Mouse (Mus musculus): ENCODE results near the gene Lgi2. TPM values are rescaled to one million over a fixed set of nuclear protein-coding genes. Genes with fewer than 3 reads are reported as not detected.

Gene Lgi2
- polyA plus RNA-seq, 1 experiment from 2014 or later = 8.5 TPM

- ATAC-seq = peak; percentile 17; the same call in 1 of the 2 replicates
Observed at GRCm38 (mm10) chr5:52534798-52535590, 31.3 kb downstream of the Lgi2 start.

GRCm38 (mm10) chr5:52533705-52534104 is 32.6 kb downstream of the Lgi2 start:
- ATAC-seq = no peak
- WGBS = 83% methylated on average over 9 of the region's 9 CpGs
- H3K4me1 ChIP-seq (replicated peaks) = peaks cover 27% of the 10 kb centered on the region; the same call in 1 of the 2 replicates

More at GRCm38 (mm10) chr5:52534798-52535590, 31.3 kb downstream of the Lgi2 start:
- WGBS = 38% methylated on average over 14 of the region's 14 CpGs
- Histone ChIP-seq H3K36me3 (no peaks in the 10 kb centered on the region), H3K4me1 (replicated peaks) (peaks cover 30% of the 10 kb centered on the region), H3K9ac (no peak overlapping the region), H3K27ac (peak overlapping the region; percentile 72), H3K4me2 (replicated peaks) (peak overlapping the region; percentile 14; the same call in 1 of the 2 replicates), H3K27me3 (replicated peaks) (no peaks in the 10 kb centered on the region), H3K9me3 (no peaks in the 10 kb centered on the region), H3K4me3 (replicated peaks) (no peak overlapping the region)

GRCm38 (mm10) chr5:52528545-52528944 is 37.7 kb downstream of the Lgi2 start:
- H3K4me2 ChIP-seq (replicated peaks) = no peak overlapping the region
- no peaks in the 10 kb centered on the region for H3K27me3 ChIP-seq (replicated peaks)
- no peak overlapping the region for H3K4me3 ChIP-seq (replicated peaks)
- no peaks in the 10 kb centered on the region for H3K9me3 ChIP-seq
- no peak overlapping the region for H3K9ac ChIP-seq
- no peak for ATAC-seq
- H3K27ac ChIP-seq = no peak overlapping the region
- no peaks in the 10 kb centered on the region for H3K36me3 ChIP-seq
- no peaks in the 10 kb centered on the region for H3K4me1 ChIP-seq (replicated peaks)
- WGBS = 34% methylated on average over 7 of the region's 7 CpGs

More at GRCm38 (mm10) chr5:52533705-52534104, 32.6 kb downstream of the Lgi2 start:
- Histone ChIP-seq H3K9me3 (no peaks in the 10 kb centered on the region), H3K36me3 (no peaks in the 10 kb centered on the region), H3K27me3 (replicated peaks) (no peaks in the 10 kb centered on the region), H3K4me3 (replicated peaks) (no peak overlapping the region), H3K4me2 (replicated peaks) (no peak overlapping the region), H3K27ac (0 out of 2 replicates have a peak overlapping the region, but pooled peaks have one; percentile 22), H3K9ac (no peak overlapping the region)

- ATAC-seq = no peak
- Histone ChIP-seq H3K4me2 (replicated peaks) (no peak overlapping the region), H3K4me1 (replicated peaks) (no peaks in the 10 kb centered on the region), H3K27ac (no peak overlapping the region), H3K9ac (no peak overlapping the region), H3K27me3 (replicated peaks) (no peaks in the 10 kb centered on the region), H3K4me3 (replicated peaks) (no peak overlapping the region), H3K36me3 (no peaks in the 10 kb centered on the region), H3K9me3 (no peaks in the 10 kb centered on the region)
- WGBS = 83% methylated on average over 8 of the region's 8 CpGs
Observed at GRCm38 (mm10) chr5:52526324-52526986, 39.8 kb downstream of the Lgi2 start.

GRCm38 (mm10) chr5:52524207-52524606 is 42.1 kb downstream of the Lgi2 start:
- Histone ChIP-seq H3K4me2 (replicated peaks) (no peak overlapping the region), H3K9ac (no peak overlapping the region), H3K9me3 (no peaks in the 10 kb centered on the region), H3K4me1 (replicated peaks) (no peaks in the 10 kb centered on the region), H3K27me3 (replicated peaks) (no peaks in the 10 kb centered on the region), H3K36me3 (no peaks in the 10 kb centered on the region), H3K27ac (no peak overlapping the region), H3K4me3 (replicated peaks) (no peak overlapping the region)
- peak; percentile 56 for ATAC-seq
- WGBS = 53% methylated on average over 3 of the region's 3 CpGs

- Histone ChIP-seq H3K36me3 (no peaks in the 10 kb centered on the region), H3K27me3 (replicated peaks) (no peaks in the 10 kb centered on the region), H3K4me1 (replicated peaks) (peaks cover 7% of the 10 kb centered on the region; the same call in 1 of the 2 replicates), H3K4me2 (replicated peaks) (no peak overlapping the region), H3K9me3 (no peaks in the 10 kb centered on the region), H3K27ac (no peak overlapping the region), H3K4me3 (replicated peaks) (no peak overlapping the region), H3K9ac (no peak overlapping the region)
- 80% methylated on average over 2 of the region's 2 CpGs for WGBS
- ATAC-seq = no peak
Observed at GRCm38 (mm10) chr5:52519921-52520320, 46.3 kb downstream of the Lgi2 start.

- Histone ChIP-seq H3K4me1 (replicated peaks) (peaks cover 7% of the 10 kb centered on the region; the same call in 1 of the 2 replicates), H3K9me3 (no peaks in the 10 kb centered on the region), H3K27ac (no peak overlapping the region), H3K9ac (0 out of 2 replicates have a peak overlapping the region, but pooled peaks have one; percentile 20), H3K4me2 (replicated peaks) (peak overlapping the region; percentile 71), H3K36me3 (no peaks in the 10 kb centered on the region), H3K27me3 (replicated peaks) (no peaks in the 10 kb centered on the region), H3K4me3 (replicated peaks) (peak overlapping the region; percentile 27)
- 22% methylated on average over 21 of the region's 21 CpGs for WGBS
- ATAC-seq = no peak
Observed at GRCm38 (mm10) chr5:52516072-52516476, 50.2 kb downstream of the Lgi2 start.

GRCm38 (mm10) chr5:52515246-52516021 is 50.8 kb downstream of the Lgi2 start:
- 28% methylated on average over 22 of the region's 22 CpGs for WGBS
- ATAC-seq = 0 out of 2 replicates have a peak, but pooled peaks have one; percentile 17
- Histone ChIP-seq H3K36me3 (no peaks in the 10 kb centered on the region), H3K27me3 (replicated peaks) (no peaks in the 10 kb centered on the region), H3K27ac (no peak overlapping the region), H3K4me3 (replicated peaks) (peak overlapping the region; percentile 27; the same call in 1 of the 2 replicates), H3K9me3 (no peaks in the 10 kb centered on the region), H3K9ac (no peak overlapping the region), H3K4me1 (replicated peaks) (peaks cover 7% of the 10 kb centered on the region; the same call in 1 of the 2 replicates), H3K4me2 (replicated peaks) (peak overlapping the region; percentile 71)

GRCm38 (mm10) chr5:52511089-52511488 is 55.2 kb downstream of the Lgi2 start:
- no peak overlapping the region for H3K4me2 ChIP-seq (replicated peaks)
- H3K4me3 ChIP-seq (replicated peaks) = no peak overlapping the region
- ATAC-seq = no peak
- H3K27ac ChIP-seq = no peak overlapping the region
- no peaks in the 10 kb centered on the region for H3K36me3 ChIP-seq
- no peak overlapping the region for H3K9ac ChIP-seq
- peaks cover 5% of the 10 kb centered on the region; the same call in 1 of the 2 replicates for H3K4me1 ChIP-seq (replicated peaks)
- H3K27me3 ChIP-seq (replicated peaks) = no peaks in the 10 kb centered on the region
- 58% methylated on average over 3 of the region's 3 CpGs for WGBS
- H3K9me3 ChIP-seq = no peaks in the 10 kb centered on the region

GRCm38 (mm10) chr5:52509416-52509815 is 56.8 kb downstream of the Lgi2 start:
- Histone ChIP-seq H3K9me3 (no peaks in the 10 kb centered on the region), H3K36me3 (no peaks in the 10 kb centered on the region), H3K4me2 (replicated peaks) (no peak overlapping the region), H3K27ac (no peak overlapping the region), H3K4me1 (replicated peaks) (no peaks in the 10 kb centered on the region), H3K27me3 (replicated peaks) (no peaks in the 10 kb centered on the region), H3K4me3 (replicated peaks) (no peak overlapping the region), H3K9ac (no peak overlapping the region)
- no peak for ATAC-seq
- WGBS = 74% methylated on average over 6 of the region's 6 CpGs

GRCm38 (mm10) chr5:52504666-52505065 is 61.6 kb downstream of the Lgi2 start:
- no peak overlapping the region for H3K9ac ChIP-seq
- no peaks in the 10 kb centered on the region for H3K36me3 ChIP-seq
- ATAC-seq = no peak
- H3K4me3 ChIP-seq (replicated peaks) = no peak overlapping the region
- no peaks in the 10 kb centered on the region for H3K9me3 ChIP-seq
- H3K27me3 ChIP-seq (replicated peaks) = no peaks in the 10 kb centered on the region
- no peak overlapping the region for H3K4me2 ChIP-seq (replicated peaks)
- WGBS = 87% methylated on average over 13 of the region's 13 CpGs
- no peaks in the 10 kb centered on the region for H3K4me1 ChIP-seq (replicated peaks)
- no peak overlapping the region for H3K27ac ChIP-seq

- ATAC-seq = no peak
- Histone ChIP-seq H3K4me2 (replicated peaks) (no peak overlapping the region), H3K27me3 (replicated peaks) (no peaks in the 10 kb centered on the region), H3K9me3 (no peaks in the 10 kb centered on the region), H3K27ac (no peak overlapping the region), H3K36me3 (no peaks in the 10 kb centered on the region), H3K9ac (no peak overlapping the region), H3K4me3 (replicated peaks) (no peak overlapping the region), H3K4me1 (replicated peaks) (no peaks in the 10 kb centered on the region)
- 89% methylated on average over 11 of the region's 11 CpGs for WGBS
Observed at GRCm38 (mm10) chr5:52504148-52504547, 62.1 kb downstream of the Lgi2 start.

Measured in intestine, embryonic 15.5 days (tissue).